Mouse (Mus musculus) intestine, embryonic 16.5 days (tissue): ENCODE results near the gene Myod1. TPM values are rescaled to one million over a fixed set of nuclear protein-coding genes. Genes with fewer than 3 reads are reported as not detected.

Experiments used
- ATAC-seq: fragments of 200-750 bp; cut with Nextera tagmentation; 2 replicates; pipeline ENCODE4 v1.8.0; 2017; ENCODE audit warnings: moderate TSS enrichment, moderate library complexity
- H3K27ac ChIP-seq: fragments of 300-500 bp; sonication (generic); 2 replicates; pipeline ENCODE4 v1.5.1; 2014; ENCODE audit warnings: mild to moderate bottlenecking, low read length
- H3K27me3 ChIP-seq: fragments of 300-500 bp; sonication (generic); replicated peaks from 2 replicates; pipeline ENCODE4 v1.6.1; 2014; ENCODE audit warnings: low read length, control low read depth, mixed read lengths; ENCODE audit not compliant: control insufficient read depth, insufficient read depth
- H3K36me3 ChIP-seq: fragments of 300-500 bp; sonication (generic); 2 replicates; pipeline ENCODE4 v1.6.1; 2014; ENCODE audit warnings: low read length, control low read depth; ENCODE audit not compliant: control insufficient read depth, insufficient read depth
- H3K4me1 ChIP-seq: fragments of 300-500 bp; sonication (generic); 2 replicates; pipeline ENCODE4 v1.6.1; 2014; ENCODE audit warnings: low read length, control low read depth, mixed read lengths; ENCODE audit not compliant: control insufficient read depth, insufficient read depth
- H3K4me2 ChIP-seq: fragments of 300-500 bp; sonication (generic); 2 replicates; pipeline ENCODE4 v1.6.1; 2014; ENCODE audit warnings: low read depth, low read length, control low read depth
- H3K4me3 ChIP-seq: fragments of 300-500 bp; sonication (generic); 2 replicates; pipeline ENCODE4 v1.5.1; 2014; ENCODE audit warnings: mild to moderate bottlenecking, low read length
- H3K9ac ChIP-seq: fragments of 300-500 bp; sonication (generic); 2 replicates; pipeline ENCODE4 v1.6.1; 2014; ENCODE audit warnings: low read depth, low read length
- H3K9me3 ChIP-seq: fragments of 300-500 bp; sonication (generic); 2 replicates; pipeline ENCODE4 v1.6.1; 2016; ENCODE audit warnings: low read length, control low read depth; ENCODE audit not compliant: control insufficient read depth
- WGBS: fragments of 180-500 bp; shearing (Covaris S2); extraction: QIAGEN DNeasy Blood & Tissue Kit; methylation state at CpG from one replicate; pipeline ENCODE4 v1.1.7; 2014; 5-methylcytosine and 5-hydroxymethylcytosine counted together
- polyA plus RNA-seq: library from polyadenylated mRNA; unstranded; fragments of >200 nt; fragmentation: Nextera tagmentation; extraction: Ambion mirVana; gene quantifications from 2 replicates; pipeline ENCODE4 v1.2.1, GENCODE M21; 2015

Myod1 gene
- polyA plus RNA-seq, 1 experiment from 2014 or later = 0.07 TPM

- WGBS = under 1% methylated on average over 85 of the region's 93 CpGs
- Histone ChIP-seq H3K9ac (peak within 1 kb of the TSS; percentile 32; the same call in 1 of the 2 replicates), H3K36me3 (no peaks in the 10 kb centered on the region), H3K27ac (no peak within 1 kb of the TSS), H3K4me1 (peaks cover 15% of the 10 kb centered on the region), H3K27me3 (peaks cover 53% of the 10 kb centered on the region), H3K4me2 (peak within 1 kb of the TSS; percentile 90), H3K4me3 (peak within 1 kb of the TSS; percentile 50), H3K9me3 (no peaks in the 10 kb centered on the region)
- ATAC-seq = peak; percentile 83
These were observed 20.1 kb downstream of the Myod1 start, which contains the start of gene Kcnc1 for GRCm38 (mm10) chr7:46396231-46396927. Gene Kcnc1 (plus strand): TSS chr7:46396497.

- Histone ChIP-seq H3K9ac (peak overlapping the region; percentile 32; the same call in 1 of the 2 replicates), H3K4me2 (peak overlapping the region; percentile 90), H3K9me3 (no peaks in the 10 kb centered on the region), H3K4me1 (peaks cover 15% of the 10 kb centered on the region), H3K27ac (no peak overlapping the region), H3K4me3 (peak overlapping the region; percentile 50), H3K36me3 (no peaks in the 10 kb centered on the region), H3K27me3 (peaks cover 55% of the 10 kb centered on the region)
- 2% methylated on average over 60 of the region's 64 CpGs for WGBS
- no peak; the same call in 1 of the 2 replicates for ATAC-seq
These were observed 20.9 kb downstream of the Myod1 start for GRCm38 (mm10) chr7:46396928-46397731.

GRCm38 (mm10) chr7:46397732-46398333 lies 21.6 kb downstream of the Myod1 start:
- WGBS = 13% methylated on average over 70 of the region's 70 CpGs
- Histone ChIP-seq H3K9ac (no peak overlapping the region), H3K4me2 (no peak overlapping the region), H3K9me3 (no peaks in the 10 kb centered on the region), H3K27ac (no peak overlapping the region), H3K4me1 (peaks cover 15% of the 10 kb centered on the region), H3K4me3 (peak overlapping the region; percentile 12; the same call in 1 of the 2 replicates), H3K27me3 (peaks cover 55% of the 10 kb centered on the region), H3K36me3 (no peaks in the 10 kb centered on the region)
- no peak for ATAC-seq

GRCm38 (mm10) chr7:46398612-46399011 lies 22.3 kb downstream of the Myod1 start:
- Histone ChIP-seq H3K9ac (no peak overlapping the region), H3K4me2 (no peak overlapping the region), H3K9me3 (no peaks in the 10 kb centered on the region), H3K36me3 (no peaks in the 10 kb centered on the region), H3K4me3 (no peak overlapping the region), H3K27me3 (peaks cover 55% of the 10 kb centered on the region), H3K27ac (no peak overlapping the region), H3K4me1 (peaks cover 15% of the 10 kb centered on the region)
- ATAC-seq = no peak
- WGBS = 63% methylated on average over 4 of the region's 4 CpGs

GRCm38 (mm10) chr7:46399676-46400075 lies 23.4 kb downstream of the Myod1 start:
- Histone ChIP-seq H3K9ac (no peak overlapping the region), H3K4me3 (no peak overlapping the region), H3K4me1 (peaks cover 15% of the 10 kb centered on the region), H3K9me3 (no peaks in the 10 kb centered on the region), H3K4me2 (no peak overlapping the region), H3K36me3 (no peaks in the 10 kb centered on the region), H3K27me3 (peaks cover 48% of the 10 kb centered on the region), H3K27ac (no peak overlapping the region)
- 80% methylated on average over 1 of the region's 1 CpGs for WGBS
- no peak for ATAC-seq

GRCm38 (mm10) chr7:46400346-46400745 lies 24.1 kb downstream of the Myod1 start:
- Histone ChIP-seq H3K27ac (no peak overlapping the region), H3K4me3 (no peak overlapping the region), H3K9ac (no peak overlapping the region), H3K4me2 (no peak overlapping the region), H3K9me3 (no peaks in the 10 kb centered on the region), H3K27me3 (peaks cover 41% of the 10 kb centered on the region), H3K4me1 (peaks cover 15% of the 10 kb centered on the region), H3K36me3 (no peaks in the 10 kb centered on the region)
- ATAC-seq = no peak
- WGBS = 40% methylated on average over 8 of the region's 8 CpGs

GRCm38 (mm10) chr7:46401371-46402180 lies 25.3 kb downstream of the Myod1 start:
- Histone ChIP-seq H3K36me3 (no peaks in the 10 kb centered on the region), H3K9me3 (no peaks in the 10 kb centered on the region), H3K4me3 (no peak overlapping the region), H3K9ac (no peak overlapping the region), H3K27me3 (peaks cover 37% of the 10 kb centered on the region), H3K4me1 (peaks cover 9% of the 10 kb centered on the region), H3K27ac (no peak overlapping the region), H3K4me2 (no peak overlapping the region)
- no peak for ATAC-seq
- 65% methylated on average over 3 of the region's 3 CpGs for WGBS

GRCm38 (mm10) chr7:46403616-46404485 lies 27.6 kb downstream of the Myod1 start:
- Histone ChIP-seq H3K36me3 (no peaks in the 10 kb centered on the region), H3K27ac (no peak overlapping the region), H3K9me3 (no peaks in the 10 kb centered on the region), H3K9ac (no peak overlapping the region), H3K27me3 (peaks cover 15% of the 10 kb centered on the region), H3K4me2 (no peak overlapping the region), H3K4me3 (no peak overlapping the region), H3K4me1 (no peaks in the 10 kb centered on the region)
- 76% methylated on average over 15 of the region's 15 CpGs for WGBS
- ATAC-seq = no peak
